Mouse (Mus musculus) MEL (cell line): Measurements from ENCODE around the gene Asb16. TPM values are rescaled to one million over a fixed set of nuclear protein-coding genes. Genes with fewer than 3 reads are reported as not detected.
A peak's percentile ranks its signal among the peaks of the same experiment; 100 is the strongest.

Source experiments
- DNase-seq: peaks from one replicate; pipeline ENCODE4 v3.0.0; 2011; ENCODE audit warnings: low read depth, low spot score
- H3K27ac ChIP-seq: 2 replicates; pipeline ENCODE4 v1.5.1; 2012; ENCODE audit warnings: low read depth, mild to moderate bottlenecking, control low read depth, low read length, moderate library complexity; ENCODE audit not compliant: control insufficient read depth
- H3K27me3 ChIP-seq, 2 experiments: fragments of 150-350 bp in 1 of 2; sonication (generic) in 1 of 2; 2 replicates each; pipeline ENCODE4 v1.6.1; 2012; ENCODE audit warnings: low read length in 2 of 2, mild to moderate bottlenecking in 2 of 2, improper control_type of control experiment in 1 of 2, moderate library complexity in 1 of 2; ENCODE audit not compliant: insufficient read depth in 2 of 2, control insufficient read depth in 1 of 2
- H3K36me3 ChIP-seq, 2 experiments: 2 replicates each; pipeline ENCODE4 v1.6.1; 2012 to 2014; ENCODE audit warnings: low read length in 2 of 2, improper control_type of control experiment in 1 of 2, inconsistent platforms in 1 of 2, mild to moderate bottlenecking in 1 of 2; ENCODE audit not compliant: insufficient read depth in 2 of 2, control insufficient read depth in 1 of 2
- H3K4me1 ChIP-seq, 2 experiments: fragments of 150-350 bp in 1 of 2; sonication (generic) in 1 of 2; 2 replicates each; pipeline ENCODE4 v1.6.1; 2012; ENCODE audit warnings: low read length in 2 of 2, improper control_type of control experiment in 1 of 2, mild to moderate bottlenecking in 1 of 2; ENCODE audit not compliant: insufficient read depth in 2 of 2, control insufficient read depth in 1 of 2
- H3K4me3 ChIP-seq, 2 experiments: fragments of 150-350 bp in 1 of 2; sonication (generic) in 1 of 2; 2 replicates each; pipeline ENCODE4 v1.5.1; 2012; ENCODE audit warnings: low read depth in 2 of 2, low read length in 2 of 2, mild to moderate bottlenecking in 2 of 2, moderate library complexity in 2 of 2, control low read depth in 1 of 2, improper control_type of control experiment in 1 of 2; ENCODE audit not compliant: control insufficient read depth in 1 of 2, insufficient read depth in 1 of 2
- H3K79me2 ChIP-seq: 2 replicates; pipeline ENCODE4 v1.6.1; 2012; ENCODE audit warnings: mild to moderate bottlenecking, low read length, moderate library complexity; ENCODE audit not compliant: control insufficient read depth, poor library complexity, insufficient read depth
- H3K9ac ChIP-seq: 2 replicates; pipeline ENCODE4 v1.6.1; 2012; ENCODE audit warnings: low read depth, mild to moderate bottlenecking, control low read depth, low read length, moderate library complexity; ENCODE audit not compliant: control insufficient read depth, poor library complexity, severe bottlenecking
- H3K9me3 ChIP-seq: fragments of 150-350 bp; sonication (generic); replicated peaks from 2 replicates; pipeline ENCODE4 v1.6.1; 2012; ENCODE audit warnings: mild to moderate bottlenecking, low read length, improper control_type of control experiment, moderate library complexity; ENCODE audit not compliant: insufficient read depth
- CHD1 ChIP-seq: IDR thresholded peaks from 2 replicates; pipeline ENCODE4 v1.6.1; 2012; ENCODE audit warnings: low read depth, mild to moderate bottlenecking, inconsistent platforms, low read length, improper control_type of control experiment
- CHD2 ChIP-seq: IDR thresholded peaks from 2 replicates; pipeline ENCODE4 v1.6.1; 2011; ENCODE audit warnings: low read length, improper control_type of control experiment
- CTCF ChIP-seq, 3 experiments: IDR thresholded peaks in 2 of 3; conservative IDR thresholded peaks in 1 of 3; 2 replicates each; pipeline ENCODE4 v1.5.1; 2011 to 2012; ENCODE audit warnings: low read length in 3 of 3, low read depth in 2 of 3, mild to moderate bottlenecking in 2 of 3, improper control_type of control experiment in 1 of 3, inconsistent platforms in 1 of 3, mixed read lengths in 1 of 3, moderate library complexity in 1 of 3; ENCODE audit not compliant: control insufficient read depth in 1 of 3, insufficient read depth in 1 of 3, poor library complexity in 1 of 3, severe bottlenecking in 1 of 3
- ETS1 ChIP-seq: IDR thresholded peaks from 2 replicates; pipeline ENCODE4 v1.6.1; 2012; ENCODE audit warnings: low read depth, mild to moderate bottlenecking, inconsistent platforms, low read length, improper control_type of control experiment, moderate library complexity
- GATA1 ChIP-seq: IDR thresholded peaks from 2 replicates; pipeline ENCODE4 v1.6.1; 2011; ENCODE audit warnings: low read depth, low read length, improper control_type of control experiment
- MAX ChIP-seq: IDR thresholded peaks from 2 replicates; pipeline ENCODE4 v1.6.1; 2011; ENCODE audit warnings: low read length, improper control_type of control experiment
- MYB ChIP-seq: IDR thresholded peaks from 2 replicates; pipeline ENCODE4 v1.6.1; 2011; ENCODE audit warnings: mild to moderate bottlenecking, low read depth, low read length, improper control_type of control experiment
- MYC ChIP-seq: IDR thresholded peaks from 2 replicates; pipeline ENCODE4 v1.6.1; 2011; ENCODE audit warnings: low read depth, mild to moderate bottlenecking, low read length, improper control_type of control experiment, moderate library complexity
- POLR2AphosphoS5 ChIP-seq: IDR thresholded peaks from 2 replicates; pipeline ENCODE4 v1.6.1; 2012; ENCODE audit warnings: low read depth, borderline replicate concordance, mild to moderate bottlenecking, inconsistent platforms, low read length, moderate library complexity, mixed read lengths
- RAD21 ChIP-seq: IDR thresholded peaks from 2 replicates; pipeline ENCODE4 v1.6.1; 2011; ENCODE audit warnings: mild to moderate bottlenecking, low read depth, low read length, improper control_type of control experiment
- RCOR1 ChIP-seq: IDR thresholded peaks from 2 replicates; pipeline ENCODE4 v1.6.1; 2012; ENCODE audit warnings: low read depth, mild to moderate bottlenecking, inconsistent platforms, low read length, improper control_type of control experiment
- SMC3 ChIP-seq: IDR thresholded peaks from 2 replicates; pipeline ENCODE4 v1.6.1; 2011; ENCODE audit warnings: low read depth, low read length, improper control_type of control experiment
- TCF12 ChIP-seq: IDR thresholded peaks from 2 replicates; pipeline ENCODE4 v1.6.1; 2014; ENCODE audit warnings: low read depth, mild to moderate bottlenecking, inconsistent platforms, low read length, improper control_type of control experiment, moderate library complexity
- ZKSCAN1 ChIP-seq: IDR thresholded peaks from 2 replicates; pipeline ENCODE4 v1.6.1; 2012; ENCODE audit warnings: low read depth, mild to moderate bottlenecking, inconsistent platforms, low read length, improper control_type of control experiment, moderate library complexity
- polyA plus RNA-seq, 2 experiments: library from polyadenylated mRNA; stranded (reverse) in 1 of 2; unstranded in 1 of 2; fragments of >175 nt in 1 of 2; fragments of >200 nt in 1 of 2; gene quantifications; 2 replicates each; pipeline versions ENCODE4 v1.2.1 to v1.2.4; 2012; ENCODE audit warnings: low replicate concordance in 2 of 2, low read depth in 1 of 2; ENCODE audit not compliant: insufficient read length in 2 of 2, insufficient read depth in 1 of 2, missing spikeins in 1 of 2
- total RNA-seq: library from RNA; depleted of rRNA; stranded (reverse); fragments of 300-350 nt; gene quantifications from 2 replicates; pipeline ENCODE4 v1.2.3, GENCODE M21; 2012

Gene Asb16
- total and polyA plus RNA-seq, 3 experiments = 4.4 to 8.5 TPM; not detected in 1

- TF ChIP-seq CHD2 = no peak
- TF ChIP-seq CHD1 = 0 out of 2 replicates have a peak, but pooled peaks have one; percentile 32
- TF ChIP-seq ETS1 = peak; percentile 54
Measured at GRCm38 (mm10) chr11:102248630-102249230, 19.8 kb upstream of the Asb16 start, which contains the start of gene BC030867 (continued).

GRCm38 (mm10) chr11:102249351-102250090, 19.0 kb upstream of the Asb16 start:
- no peak for DNase-seq
- Histone ChIP-seq H3K27ac (peak overlapping the region; percentile 75), H3K4me1 (peaks cover 0 to 21% of the 10 kb centered on the region in 2 experiments; a peak in 3 of 4 replicates), H3K4me3 (peak overlapping the region; percentile 83 to 85), H3K9ac (peak overlapping the region; percentile 83), H3K27me3 (no peaks in the 10 kb centered on the region), H3K9me3 (no peaks in the 10 kb centered on the region), H3K36me3 (peaks cover 6 to 18% of the 10 kb centered on the region in 2 experiments), H3K79me2 (peaks cover 11% of the 10 kb centered on the region)
- peak; percentile 12; the same call in 1 of the 2 replicates for TF ChIP-seq MYC
- no peak for TF ChIP-seq ZKSCAN1

- Histone ChIP-seq H3K4me1 (peaks cover 8 to 14% of the 10 kb centered on the region in 2 experiments), H3K79me2 (no peaks in the 10 kb centered on the region), H3K36me3 (peaks cover 0 to 11% of the 10 kb centered on the region in 2 experiments; a peak in 3 of 4 replicates), H3K27me3 (no peaks in the 10 kb centered on the region), H3K27ac (no peak overlapping the region), H3K9ac (no peak overlapping the region), H3K4me3 (no peak overlapping the region), H3K9me3 (no peaks in the 10 kb centered on the region)
- TF ChIP-seq MAX (0 out of 2 replicates have a peak, but pooled peaks have one; percentile 11), SMC3 (peak; percentile 11; the same call in 1 of the 2 replicates), RAD21 (no peak), ZKSCAN1 (no peak), CTCF (IDR thresholded peaks at IDR 0.05 in 2 of 3, conservative IDR thresholded peaks at IDR 0.05 in 1 of 3; ENCODE audit: control insufficient read depth in 1 of 3, insufficient read depth in 1 of 3, low read depth in 2 of 3, low read length in 3 of 3, poor library complexity in 1 of 3, severe bottlenecking in 1 of 3) (peak; percentile 43 to 60 (median 51))
- DNase-seq = peak; percentile 62
Measured at GRCm38 (mm10) chr11:102257514-102257913, 11.0 kb upstream of the Asb16 start.

GRCm38 (mm10) chr11:102258095-102258494, 10.4 kb upstream of the Asb16 start:
- Histone ChIP-seq H3K4me1 (peaks cover 8 to 14% of the 10 kb centered on the region in 2 experiments), H3K9me3 (no peaks in the 10 kb centered on the region), H3K27ac (no peak overlapping the region; the same call in 1 of the 2 replicates), H3K9ac (no peak overlapping the region), H3K4me3 (no peak overlapping the region), H3K36me3 (peaks cover 0 to 11% of the 10 kb centered on the region in 2 experiments; a peak in 3 of 4 replicates), H3K27me3 (no peaks in the 10 kb centered on the region), H3K79me2 (no peaks in the 10 kb centered on the region)
- DNase-seq = peak; percentile 66
- TF ChIP-seq GATA1 = peak; percentile 74
- TF ChIP-seq POLR2AphosphoS5 = no peak
- no peak for TF ChIP-seq TCF12
- no peak for TF ChIP-seq MYB
- peak; percentile 31; the same call in 1 of the 2 replicates for TF ChIP-seq RCOR1
